Comparison of ENCODE assay signal across 13 mouse cellular contexts in genomic region chr10:88221718-88222117, GRCm38 (mm10).
"Had no signal": no experiment of that assay in that cellular context is flagged by ENCODE, and none has a peak within 500 bp of the region (broad histone marks: within the 10 kb centered on the region; RNA-seq: fewer than 3 reads in every experiment).

No protein-coding gene starts in this region.

- DNase-seq: lung, adult 18-20 months; lung, embryonic 14.5 days; lung, postnatal 10 days; lung, postnatal 4 days; right cerebral cortex, postnatal 14 days; thymus, adult 2 months; thymus, postnatal 25 days had no signal

- H3K36me3 ChIP-seq: midbrain, embryonic 15.5 days had no signal

- H3K9ac ChIP-seq: lung, embryonic 14.5 days; midbrain, embryonic 13.5 days; midbrain, embryonic 15.5 days; neural tube, embryonic 12.5 days; stomach, embryonic 15.5 days had no signal

- H3K4me3 ChIP-seq: midbrain, embryonic 10.5 days; midbrain, embryonic 13.5 days; midbrain, embryonic 15.5 days; neural tube, embryonic 12.5 days; stomach, embryonic 15.5 days had no signal

- H3K4me2 ChIP-seq: lung, embryonic 14.5 days; midbrain, embryonic 13.5 days; midbrain, embryonic 15.5 days; neural tube, embryonic 12.5 days; stomach, embryonic 15.5 days had no signal

- ATAC-seq: midbrain, embryonic 13.5 days; midbrain, embryonic 15.5 days had no signal

- H3K4me1 ChIP-seq: midbrain, embryonic 10.5 days; midbrain, embryonic 13.5 days; midbrain, embryonic 15.5 days; neural tube, embryonic 12.5 days; stomach, embryonic 15.5 days had no signal

- H3K9me3 ChIP-seq: midbrain, embryonic 10.5 days; midbrain, embryonic 13.5 days; midbrain, embryonic 15.5 days; neural tube, embryonic 12.5 days; stomach, embryonic 15.5 days had no signal

- H3K27me3 ChIP-seq: midbrain, embryonic 13.5 days; midbrain, embryonic 15.5 days; neural tube, embryonic 12.5 days; stomach, embryonic 15.5 days had no signal

- H3K27ac ChIP-seq: midbrain, embryonic 10.5 days; midbrain, embryonic 13.5 days; midbrain, embryonic 15.5 days; neural tube, embryonic 12.5 days; stomach, embryonic 15.5 days; stomach, postnatal 0 days had no signal
